Mouse (Mus musculus) liver, adult 2 months (tissue): ENCODE measurements around the gene Cdv3.

ENCODE experiments used
- CTCF ChIP-seq: fragments of 200-500 bp; IDR thresholded peaks from 2 replicates; pipeline ENCODE4 v1.5.1; 2011; ENCODE audit warnings: low read depth, low read length, control low read depth
- POLR2A ChIP-seq: fragments of 200-500 bp; IDR thresholded peaks from 2 replicates; pipeline ENCODE4 v1.6.1; 2011; ENCODE audit warnings: low read length, control low read depth; ENCODE audit not compliant: insufficient read depth; ENCODE audit errors: extremely low read depth

DNA sequence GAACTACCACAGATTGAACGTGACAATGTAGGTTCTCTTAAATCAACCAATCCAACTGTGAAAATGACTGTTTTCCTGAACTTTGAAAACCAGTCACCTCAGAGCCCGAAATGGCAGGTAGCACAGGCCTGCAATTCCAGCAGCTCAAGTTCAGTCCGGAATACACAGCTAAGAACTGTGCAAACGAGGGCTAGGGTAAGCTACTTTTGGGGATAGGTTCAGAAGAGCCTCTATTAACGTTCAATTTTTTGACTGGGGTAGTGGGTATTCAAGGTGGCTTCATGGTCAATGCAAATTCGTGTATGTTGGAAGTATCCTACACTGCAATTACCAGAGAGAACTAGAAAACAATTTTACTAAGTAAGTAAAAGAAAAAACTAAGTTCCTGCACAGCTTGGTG lies 2.6 kb downstream of the Cdv3 start:
- TF ChIP-seq CTCF (no peak), POLR2A (no peak)
